Mouse (Mus musculus) small intestine, adult 2 months (tissue): Measurements from ENCODE around the gene Zcchc14. TPM values are rescaled to one million over a fixed set of nuclear protein-coding genes. Genes with fewer than 3 reads are reported as not detected.

ENCODE experiments used
- H3K27ac ChIP-seq: fragments of 200-500 bp; 2 replicates; pipeline ENCODE4 v1.5.1; 2012; ENCODE audit warnings: low read depth, low read length, control low read depth, inconsistent platforms; ENCODE audit not compliant: insufficient read depth
- H3K27me3 ChIP-seq: fragments of 200-500 bp; 2 replicates; pipeline ENCODE4 v1.6.1; 2012; ENCODE audit warnings: mild to moderate bottlenecking, moderate library complexity, low read length, inconsistent platforms; ENCODE audit not compliant: control insufficient read depth, insufficient read depth
- H3K36me3 ChIP-seq: fragments of 200-500 bp; 2 replicates; pipeline ENCODE4 v1.6.1; 2012; ENCODE audit warnings: mild to moderate bottlenecking, low read length, control low read depth, inconsistent platforms; ENCODE audit not compliant: control insufficient read depth, insufficient read depth
- H3K4me1 ChIP-seq: fragments of 200-500 bp; 2 replicates; pipeline ENCODE4 v1.6.1; 2012; ENCODE audit warnings: low read length, inconsistent platforms, mixed read lengths; ENCODE audit not compliant: control insufficient read depth, insufficient read depth, insufficient read length
- H3K4me3 ChIP-seq: fragments of 200-500 bp; 2 replicates; pipeline ENCODE4 v1.5.1; 2012; ENCODE audit warnings: low read depth, mild to moderate bottlenecking, control low read depth, inconsistent platforms, low read length, moderate library complexity
- CTCF ChIP-seq: fragments of 200-500 bp; IDR thresholded peaks from 2 replicates; pipeline ENCODE4 v1.5.1; 2012; ENCODE audit warnings: low read depth, mild to moderate bottlenecking, control low read depth, inconsistent platforms, low read length, moderate library complexity, mixed read lengths; ENCODE audit not compliant: insufficient replicate concordance, insufficient read length; ENCODE audit errors: extremely low read depth
- POLR2A ChIP-seq: fragments of 200-500 bp; IDR thresholded peaks from 2 replicates; pipeline ENCODE4 v1.6.1; 2012; ENCODE audit warnings: low read depth, mild to moderate bottlenecking, control low read depth, inconsistent platforms, low read length, moderate library complexity
- WGBS: fragments of 180-500 bp; shearing (Covaris S2); methylation state at CpG from one replicate; pipeline ENCODE4 v1.1.7; 2018; 5-methylcytosine and 5-hydroxymethylcytosine counted together
- polyA plus RNA-seq: library from polyadenylated mRNA; depleted of rRNA; stranded (reverse); fragments of >200 nt; gene quantifications from 2 replicates; pipeline ENCODE4 v1.2.3, GENCODE M21; 2012; rRNA removed

Gene Zcchc14
- 15.3 and 31.3 TPM in 2 replicates for polyA plus RNA-seq

DNA sequence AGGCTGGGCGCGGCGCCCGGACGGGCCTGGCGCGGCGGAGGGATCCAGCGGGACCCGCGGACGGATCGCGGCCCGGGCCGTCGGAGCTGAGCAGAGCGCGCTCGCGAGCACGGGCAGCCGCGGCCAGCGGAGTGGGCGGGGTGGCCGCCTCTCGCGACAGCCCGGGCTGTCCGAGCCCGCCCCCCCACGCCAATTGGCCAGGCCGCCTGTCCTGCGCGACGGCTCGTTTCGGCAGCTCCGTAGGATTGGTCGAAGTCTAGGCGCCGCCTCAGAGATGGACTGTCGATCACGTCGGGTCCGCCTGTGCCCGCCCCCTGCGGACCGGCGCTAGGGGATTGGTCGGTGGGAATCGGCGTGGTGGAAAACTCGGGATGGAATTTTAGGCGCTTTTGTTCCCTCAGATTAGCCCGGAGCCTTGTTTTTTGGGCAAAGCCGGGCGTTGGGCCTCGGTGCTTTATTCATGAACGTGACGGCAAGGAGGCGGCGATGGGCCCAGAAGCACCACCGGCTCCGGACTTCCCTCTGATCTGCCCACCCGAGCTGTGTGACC, at the start of gene Zcchc14:
Zcchc14 (minus strand) TSS at position 128 of the 550 bp plus-strand sequence.
- TF ChIP-seq CTCF (no peak), POLR2A (no peak; the same call in 1 of the 2 replicates)
- Histone ChIP-seq H3K36me3 (no peaks in the 10 kb centered on the region), H3K4me3 (peak within 1 kb of the TSS; percentile 86), H3K27ac (peak within 1 kb of the TSS; percentile 77), H3K4me1 (peaks cover 31% of the 10 kb centered on the region), H3K27me3 (no peaks in the 10 kb centered on the region)
- 1% methylated on average over 67 of the region's 67 CpGs for WGBS

DNA sequence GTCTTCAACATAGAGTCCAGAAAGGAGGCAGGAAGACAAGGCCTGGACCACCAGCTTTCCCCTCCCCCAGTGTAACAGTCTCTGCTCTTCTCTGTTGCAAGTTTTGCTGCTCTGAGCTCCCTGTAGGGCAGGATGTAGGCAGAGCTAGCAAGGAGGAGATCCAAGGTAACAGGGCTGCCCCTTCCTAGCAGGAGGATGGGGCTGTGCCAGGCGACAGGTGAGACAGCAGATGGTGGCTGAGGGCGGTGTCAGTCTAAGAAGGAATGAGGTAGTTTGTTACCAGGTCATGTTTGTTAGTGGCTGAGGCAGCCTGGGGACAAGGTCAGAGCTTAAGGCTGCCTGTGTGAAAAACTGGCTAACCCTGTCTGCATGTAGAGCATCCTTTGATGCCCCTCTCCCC, 47.2 kb upstream of the Zcchc14 start:
- 57% methylated on average over 2 of the region's 2 CpGs for WGBS

DNA sequence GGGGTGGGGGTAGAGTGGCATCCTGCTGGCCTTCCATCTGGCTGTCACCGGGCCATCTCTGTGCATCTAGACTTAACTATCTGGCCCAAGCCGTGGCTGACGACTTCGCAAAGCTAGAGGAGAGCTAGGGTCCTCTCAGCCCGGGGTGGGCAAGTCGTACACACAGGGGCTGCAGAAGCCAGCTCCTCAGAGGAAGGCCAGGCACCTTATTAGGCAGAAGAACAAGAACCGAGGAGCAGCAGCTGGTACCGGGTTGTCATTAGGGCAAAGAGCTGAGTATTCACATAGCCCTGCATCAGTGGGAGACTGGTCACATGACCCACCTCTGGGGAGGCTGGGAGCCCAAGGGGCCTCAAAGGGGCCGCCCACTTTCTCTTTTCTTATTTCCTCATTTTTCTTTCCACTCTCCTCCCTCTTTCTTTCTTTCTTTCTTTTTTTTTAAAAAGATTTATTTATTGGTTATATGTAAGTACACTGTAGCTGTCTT, 46.0 kb upstream of the Zcchc14 start:
- WGBS: 11% methylated on average over 9 of the region's 9 CpGs
- TF ChIP-seq CTCF (no peak), POLR2A (no peak)

More for the DNA sequence above, 47.2 kb upstream of the Zcchc14 start:
- TF ChIP-seq POLR2A (no peak), CTCF (no peak)
- Histone ChIP-seq H3K36me3 (no peaks in the 10 kb centered on the region), H3K4me3 (no peak overlapping the region), H3K27me3 (no peaks in the 10 kb centered on the region), H3K27ac (no peak overlapping the region), H3K4me1 (no peaks in the 10 kb centered on the region)

DNA sequence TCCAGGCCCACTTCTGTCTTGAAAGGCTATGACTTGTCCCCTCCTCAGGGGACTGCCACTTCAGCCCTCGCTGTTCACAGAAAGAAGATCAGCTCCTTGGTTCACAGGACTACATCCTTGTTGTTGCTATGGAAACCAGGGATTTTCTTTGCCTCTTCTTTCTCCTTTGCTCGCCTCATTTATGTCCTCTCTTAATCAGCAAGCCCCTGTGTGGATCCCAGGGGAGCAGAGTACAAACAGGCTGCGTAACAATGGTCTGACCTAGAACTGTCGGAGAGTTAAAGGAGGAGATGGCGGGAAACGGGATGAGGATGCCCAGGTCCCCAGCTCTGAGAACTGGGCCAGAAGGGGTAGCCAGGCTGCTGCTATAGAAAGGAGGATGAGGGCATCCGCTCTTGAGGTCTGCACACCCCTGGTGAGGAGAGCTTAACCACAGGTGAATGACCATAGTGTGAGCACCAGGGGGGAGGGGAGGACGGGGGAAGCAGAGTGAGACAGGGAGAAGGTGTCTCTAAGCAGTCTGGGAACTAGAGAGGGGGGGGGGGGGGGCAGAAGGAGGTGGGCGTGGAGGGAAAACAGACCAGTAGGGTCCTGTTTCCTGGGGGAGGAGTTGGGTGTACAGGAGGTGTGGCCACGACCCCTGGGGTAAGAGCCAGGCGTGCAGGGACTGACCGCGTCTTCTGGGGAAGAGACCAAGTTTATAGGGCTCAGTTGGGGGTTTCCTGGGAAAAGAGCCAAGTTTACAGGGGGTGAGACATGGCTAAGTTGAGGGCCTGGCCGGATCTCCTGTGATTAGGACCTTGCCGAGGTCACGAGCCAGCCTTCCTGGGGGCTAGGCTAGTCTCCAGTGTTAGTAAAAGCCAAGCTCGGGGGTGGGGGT, 45.3 kb upstream of the Zcchc14 start:
- no peak for TF ChIP-seq POLR2A
- no peak for TF ChIP-seq CTCF
- WGBS: 6% methylated on average over 16 of the region's 17 CpGs
- H3K27me3 ChIP-seq: no peaks in the 10 kb centered on the region
- no peaks in the 10 kb centered on the region for H3K36me3 ChIP-seq
- H3K27ac ChIP-seq: no peak overlapping the region
- H3K4me1 ChIP-seq: no peaks in the 10 kb centered on the region
- H3K4me3 ChIP-seq: no peak overlapping the region

More for the DNA sequence above, 46.0 kb upstream of the Zcchc14 start:
- Histone ChIP-seq H3K27ac (no peak overlapping the region), H3K36me3 (no peaks in the 10 kb centered on the region), H3K4me1 (no peaks in the 10 kb centered on the region), H3K27me3 (no peaks in the 10 kb centered on the region), H3K4me3 (no peak overlapping the region)

DNA sequence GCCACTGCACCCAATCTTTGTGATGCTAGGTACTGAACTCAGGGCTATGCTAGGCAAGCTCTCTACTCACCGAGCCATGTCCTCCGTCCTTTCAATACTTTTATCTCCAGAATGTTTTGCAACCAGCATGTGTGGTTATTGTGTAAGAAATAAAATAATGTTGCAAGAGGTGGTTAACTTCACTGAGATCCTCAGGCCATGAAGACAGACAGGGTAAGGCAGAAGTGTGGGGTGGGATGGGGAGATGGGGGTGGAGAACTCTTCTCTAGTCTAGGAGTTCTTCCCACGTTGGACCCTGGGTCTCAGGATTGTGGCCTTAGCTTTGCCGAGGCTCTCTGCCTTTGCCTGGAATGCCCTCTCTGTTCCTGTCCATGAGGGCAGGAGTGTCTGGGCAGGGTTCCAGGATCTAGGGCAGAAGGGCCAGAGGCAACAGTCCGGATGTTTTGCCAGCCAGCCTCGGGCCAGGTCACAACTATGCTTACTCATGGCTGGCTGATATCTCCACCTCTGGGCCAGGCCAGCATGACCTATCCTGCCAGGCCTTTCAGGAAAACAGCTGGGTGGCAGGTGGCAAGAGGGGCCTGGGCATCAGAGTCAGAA, 43.0 kb upstream of the Zcchc14 start:
- H3K27ac ChIP-seq: no peak overlapping the region
- TF ChIP-seq POLR2A: no peak
- TF ChIP-seq CTCF: no peak
- no peaks in the 10 kb centered on the region for H3K4me1 ChIP-seq
- WGBS: 50% methylated on average over 6 of the region's 6 CpGs
- no peaks in the 10 kb centered on the region for H3K27me3 ChIP-seq
- no peaks in the 10 kb centered on the region for H3K36me3 ChIP-seq
- no peak overlapping the region for H3K4me3 ChIP-seq

DNA sequence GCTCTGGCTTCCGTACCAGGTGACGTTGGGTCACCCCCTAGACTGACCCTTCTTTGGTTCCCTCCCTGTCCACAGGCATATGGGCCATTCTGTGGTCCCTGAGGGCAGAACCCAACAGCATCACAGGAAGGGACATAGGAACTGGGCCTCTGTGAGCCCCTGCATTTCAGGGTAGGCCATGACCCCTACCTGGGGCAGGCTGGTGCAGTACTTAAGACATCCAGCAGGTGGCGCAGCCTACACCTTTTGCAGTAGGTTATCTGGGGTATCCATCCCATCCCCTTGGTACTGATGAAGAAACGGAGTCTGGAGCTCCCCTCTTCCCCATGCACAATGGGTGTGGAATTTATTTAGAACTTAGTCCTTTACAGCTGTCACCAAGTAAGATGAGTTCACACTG, 41.8 kb upstream of the Zcchc14 start:
- 54% methylated on average over 4 of the region's 4 CpGs for WGBS
- Histone ChIP-seq H3K4me1 (no peaks in the 10 kb centered on the region), H3K27me3 (no peaks in the 10 kb centered on the region), H3K36me3 (no peaks in the 10 kb centered on the region), H3K4me3 (no peak overlapping the region), H3K27ac (no peak overlapping the region)
- TF ChIP-seq POLR2A: no peak
- peak; percentile 77; the same call in 1 of the 2 replicates for TF ChIP-seq CTCF

DNA sequence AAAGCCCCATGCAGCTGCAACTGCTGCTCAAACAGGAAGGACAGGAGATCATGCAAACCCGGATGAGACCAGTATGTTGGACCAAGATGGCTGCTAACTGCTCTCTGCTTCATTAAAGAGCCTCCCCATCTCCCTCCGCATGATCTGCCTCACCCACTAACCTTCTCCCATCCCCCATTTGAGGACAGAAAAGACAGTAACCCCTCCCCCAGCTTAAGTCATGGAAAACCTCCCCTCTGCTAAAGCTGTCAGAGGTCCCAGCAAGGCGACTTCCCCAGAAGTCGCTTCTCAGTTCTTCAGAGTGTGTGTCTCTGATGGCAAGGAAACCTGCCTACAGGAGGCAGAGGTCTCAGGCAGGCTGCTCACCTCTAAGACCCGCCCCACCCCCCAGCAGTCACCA, 35.8 kb upstream of the Zcchc14 start:
- no peak for TF ChIP-seq POLR2A
- TF ChIP-seq CTCF: no peak
- Histone ChIP-seq H3K4me3 (no peak overlapping the region), H3K4me1 (no peaks in the 10 kb centered on the region), H3K27me3 (no peaks in the 10 kb centered on the region), H3K27ac (no peak overlapping the region), H3K36me3 (no peaks in the 10 kb centered on the region)
- WGBS: 44% methylated on average over 5 of the region's 5 CpGs
